Mouse (Mus musculus): ENCODE results near the gene 4930432K21Rik.

DNA sequence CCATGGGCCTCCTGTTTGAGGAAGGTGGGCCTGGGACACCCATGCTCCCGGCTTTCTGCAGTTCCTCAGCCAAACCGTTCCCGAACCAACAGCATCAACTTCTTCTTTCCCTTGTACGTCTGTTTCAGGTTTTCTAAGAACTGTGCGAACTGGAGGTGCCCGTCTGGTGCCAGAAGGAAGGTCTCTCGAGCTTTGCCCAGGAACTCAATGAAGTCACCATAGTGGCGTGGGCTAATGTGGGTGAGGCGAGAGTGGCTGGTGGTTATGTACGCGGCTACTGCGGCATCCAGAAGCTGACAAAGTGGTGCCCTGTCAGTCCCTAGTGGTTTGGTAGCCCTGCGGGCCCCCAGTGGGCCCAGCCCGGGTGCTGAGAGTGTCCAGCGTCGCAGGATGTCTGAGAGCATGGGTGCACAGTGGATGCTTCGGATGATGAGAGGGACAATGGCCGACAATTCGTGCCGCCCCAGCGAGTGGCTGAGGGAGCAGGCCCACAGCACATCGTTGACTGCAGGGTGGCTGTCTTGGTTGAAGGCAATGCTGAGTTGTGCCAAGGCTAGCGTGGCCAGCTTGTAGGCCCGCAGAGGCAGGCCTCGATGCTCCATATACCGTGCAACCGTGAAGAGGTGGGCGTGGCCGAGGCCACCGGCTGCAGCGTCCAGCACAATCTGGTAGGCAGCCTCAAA is 64.2 kb downstream of the 4930432K21Rik start:
- TF ChIP-seq ZNF384 (IDR thresholded peaks at IDR 0.05; ENCODE audit: low read depth, low read length) (no peak), ZC3H11A (IDR thresholded peaks at IDR 0.05; ENCODE audit: low read depth, low read length) (no peak), POLR2A (IDR thresholded peaks at IDR 0.05; ENCODE audit: low read depth, low read length) (no peak), CTCF (conservative IDR thresholded peaks at IDR 0.05 in 1 of 2, IDR thresholded peaks at IDR 0.05 in 1 of 2; ENCODE audit: low read depth in 2 of 2, low read length in 2 of 2) (no peak), ZMIZ1 (IDR thresholded peaks at IDR 0.05; ENCODE audit: low read depth, low read length) (no peak), RCOR1 (conservative IDR thresholded peaks at IDR 0.05; ENCODE audit: low read depth, low read length) (no peak), JUND (conservative IDR thresholded peaks at IDR 0.05; ENCODE audit: low read depth, low read length) (no peak), NRF1 (IDR thresholded peaks at IDR 0.05; ENCODE audit: low read depth, low read length) (no peak), SMC3 (IDR thresholded peaks at IDR 0.05; ENCODE audit: low read depth, low read length) (no peak), EP300 (IDR thresholded peaks at IDR 0.05; ENCODE audit: low read length) (no peak)
